Comparison of ENCODE assay signal across 9 mouse cellular contexts in genomic region chr14:102994662-102995561, GRCm38 (mm10). TPM values are rescaled to one million over a fixed set of nuclear protein-coding genes. Genes with fewer than 3 reads are reported as not detected.
DNase-seq lines count a peak whose midpoint lies in the region; ATAC-seq and TF ChIP-seq lines count a peak whose summit lies in the region.
"Had no signal": no experiment of that assay in that cellular context is flagged by ENCODE, and none has a peak within 500 bp of the region (broad histone marks: within the 10 kb centered on the region; RNA-seq: fewer than 3 reads in every experiment).

No protein-coding gene starts in this region.

- TF ChIP-seq RAD21 in CH12.LX (IDR thresholded peaks at IDR 0.05; ENCODE audit: low read depth, low read length): peak; percentile 96

- no peak overlapping the region for H3K4me3 ChIP-seq in CH12.LX (replicated peaks in 1 of 3; ENCODE audit: low read depth in 2 of 3, low read length in 2 of 3, poor library complexity in 1 of 3)
- no peak overlapping the region for H3K4me3 ChIP-seq in bone marrow, adult 2 months (replicated peaks; ENCODE audit: control insufficient read depth, low read depth, low read length)
- H3K4me3 ChIP-seq in heart, embryonic 16.5 days (ENCODE audit: low read length): no peak overlapping the region
- H3K4me3 ChIP-seq in liver, embryonic 14.5 days (ENCODE audit: insufficient read depth in 1 of 2, low read depth in 2 of 2, low read length in 2 of 2): no peak overlapping the region
- no peak overlapping the region for H3K4me3 ChIP-seq in neural tube, embryonic 14.5 days (ENCODE audit: low read depth, low read length)
- H3K4me3 ChIP-seq: erythroblast, embryonic 14.5 days had no signal

- no peak overlapping the region for H3K27ac ChIP-seq in CH12.LX (ENCODE audit: insufficient read depth, low read depth)
- no peak overlapping the region for H3K27ac ChIP-seq in bone marrow, adult 2 months (ENCODE audit: control insufficient read depth, insufficient read depth, low read depth, low read length, poor library complexity)
- H3K27ac ChIP-seq in heart, embryonic 16.5 days (ENCODE audit: low read length): no peak overlapping the region
- H3K27ac ChIP-seq in liver, embryonic 14.5 days: no peak overlapping the region
- H3K27ac ChIP-seq in neural tube, embryonic 14.5 days (ENCODE audit: low read depth, low read length): no peak overlapping the region

- dilution Hi-C loops in CH12.LX (cut with MboI; ENCODE audit: extremely low pct_ligation_motif_present, extremely low pct_unique_long_range_greater_than_20kb, low sequenced_read_pairs): loop anchor here (25.0 kb wide), 1 partner anchor 183 kb away; no protein-coding TSS in a partner anchor

- DNase-seq in CH12.LX (ENCODE audit: extremely low read depth): peak; percentile 75
- peak; percentile 88 for DNase-seq in kidney, postnatal 10 days
- DNase-seq in liver, embryonic 14.5 days (ENCODE audit: low read depth in 3 of 3, low spot score in 3 of 3): peak in 1 of 3 experiments; percentile 30
- peak; percentile 88 for DNase-seq in testis, postnatal 10 days (ENCODE audit: low spot score)

- peaks cover 0 to 5% of the 10 kb centered on the region in 2 experiments for H3K36me3 ChIP-seq in CH12.LX (replicated peaks in 1 of 2; ENCODE audit: control insufficient read depth in 1 of 2, insufficient read depth in 1 of 2, low read length in 1 of 2)
- no peaks in the 10 kb centered on the region for H3K36me3 ChIP-seq in heart, embryonic 16.5 days (ENCODE audit: control insufficient read depth, insufficient read depth)
- no peaks in the 10 kb centered on the region for H3K36me3 ChIP-seq in liver, embryonic 14.5 days (replicated peaks; ENCODE audit: control insufficient read depth, insufficient read depth, low read depth)
- H3K36me3 ChIP-seq in neural tube, embryonic 14.5 days (ENCODE audit: control insufficient read depth, insufficient read depth, low read length): no peaks in the 10 kb centered on the region

- peak; percentile 94 to 97 for TF ChIP-seq CTCF in CH12.LX (conservative IDR thresholded peaks at IDR 0.05 in 1 of 2, IDR thresholded peaks at IDR 0.05 in 1 of 2; ENCODE audit: low read depth in 2 of 2, low read length in 2 of 2)
- peak; percentile 45 for TF ChIP-seq CTCF in bone marrow, adult 2 months (IDR thresholded peaks at IDR 0.05; ENCODE audit: control insufficient read depth, insufficient read depth, low read length)
- peak; percentile 84 for TF ChIP-seq CTCF in liver, embryonic 14.5 days (IDR thresholded peaks at IDR 0.05; ENCODE audit: low read depth)

- no peaks in the 10 kb centered on the region for H3K9me3 ChIP-seq in CH12.LX (replicated peaks; ENCODE audit: low read length)
- no peaks in the 10 kb centered on the region for H3K9me3 ChIP-seq in heart, embryonic 16.5 days (replicated peaks; ENCODE audit: control insufficient read depth, low read length)
- H3K9me3 ChIP-seq in liver, embryonic 14.5 days (ENCODE audit: control insufficient read depth, low read length): no peaks in the 10 kb centered on the region
- no peaks in the 10 kb centered on the region for H3K9me3 ChIP-seq in neural tube, embryonic 14.5 days (ENCODE audit: control insufficient read depth, low read length)

- peak; percentile 83 for ATAC-seq in erythroblast, adult 5-6 weeks (replicated peaks; ENCODE audit: low FRiP score, poor library complexity, severe bottlenecking)
- peak; percentile 58; the same call in 1 of the 2 replicates for ATAC-seq in heart, embryonic 16.5 days (replicated peaks; ENCODE audit: extremely low read depth, insufficient read depth, low FRiP score)
- ATAC-seq in liver, embryonic 14.5 days (ENCODE audit: insufficient read depth): no peak
- peak; percentile 82 for ATAC-seq in neural tube, embryonic 14.5 days (ENCODE audit: low read depth)

- no peak overlapping the region for H3K9ac ChIP-seq in CH12.LX (ENCODE audit: insufficient read depth, low read depth)
- H3K9ac ChIP-seq in heart, embryonic 16.5 days (ENCODE audit: low read length): no peak overlapping the region
- H3K9ac ChIP-seq in liver, embryonic 14.5 days (replicated peaks): no peak overlapping the region
- H3K9ac ChIP-seq in neural tube, embryonic 14.5 days (replicated peaks; ENCODE audit: low read depth, low read length): no peak overlapping the region

- in situ Hi-C loops in CH12.LX (cut with MboI; ENCODE audit: low pct_ligation_motif_present, low pct_unique_long_range_greater_than_20kb, low sequenced_read_pairs): loop anchor here (25.0 kb wide), 1 partner anchor 483 kb away; no protein-coding TSS in a partner anchor

- no peak for TF ChIP-seq POLR2A in CH12.LX (IDR thresholded peaks at IDR 0.05; ENCODE audit: low read depth, low read length)
- no peak for TF ChIP-seq POLR2A in bone marrow, adult 2 months (IDR thresholded peaks at IDR 0.05; ENCODE audit: borderline replicate concordance, control insufficient read depth, low read depth, low read length)

- TF ChIP-seq EP300 in CH12.LX (IDR thresholded peaks at IDR 0.05; ENCODE audit: low read length): no peak
- TF ChIP-seq EP300 in liver, embryonic 14.5 days (IDR thresholded peaks at IDR 0.05; ENCODE audit: low read depth): no peak

- no peak overlapping the region for H3K4me2 ChIP-seq in CH12.LX (ENCODE audit: insufficient read depth, low read depth, poor library complexity, severe bottlenecking)
- no peak overlapping the region for H3K4me2 ChIP-seq in heart, embryonic 16.5 days (ENCODE audit: low read depth, low read length)
- H3K4me2 ChIP-seq in liver, embryonic 14.5 days (ENCODE audit: low read depth): no peak overlapping the region
- H3K4me2 ChIP-seq in neural tube, embryonic 14.5 days (ENCODE audit: low read depth, low read length): no peak overlapping the region

- WGBS in bone marrow, adult 2 months: 17% methylated on average over 6 of the region's 6 CpGs
- WGBS in heart, embryonic 16.5 days: 16% methylated on average over 6 of the region's 6 CpGs
- WGBS in liver, embryonic 14.5 days (ENCODE audit: insufficient replicate concordance): 15% methylated on average over 6 of the region's 6 CpGs
- WGBS in neural tube, embryonic 14.5 days: 20% methylated on average over 6 of the region's 6 CpGs

- no peaks in the 10 kb centered on the region; the same call in 1 of the 2 replicates for H3K79me2 ChIP-seq in CH12.LX (replicated peaks; ENCODE audit: control insufficient read depth, extremely low read depth, insufficient read depth, poor library complexity, severe bottlenecking)

- H3K4me1 ChIP-seq in CH12.LX (ENCODE audit: control insufficient read depth in 1 of 2, insufficient read depth in 2 of 2): no peaks in the 10 kb centered on the region
- no peaks in the 10 kb centered on the region for H3K4me1 ChIP-seq in bone marrow, adult 2 months (ENCODE audit: control insufficient read depth, insufficient read depth, low read length)
- no peaks in the 10 kb centered on the region for H3K4me1 ChIP-seq in heart, embryonic 16.5 days (ENCODE audit: control insufficient read depth, insufficient read depth, low read length)
- H3K4me1 ChIP-seq in liver, embryonic 14.5 days (replicated peaks; ENCODE audit: control insufficient read depth in 2 of 2, insufficient read depth in 2 of 2, low read length in 1 of 2): no peaks in the 10 kb centered on the region
- no peaks in the 10 kb centered on the region for H3K4me1 ChIP-seq in neural tube, embryonic 14.5 days (ENCODE audit: control insufficient read depth, insufficient read depth, low read length)

- no peaks in the 10 kb centered on the region for H3K27me3 ChIP-seq in CH12.LX (replicated peaks)
- no peaks in the 10 kb centered on the region for H3K27me3 ChIP-seq in heart, embryonic 16.5 days (ENCODE audit: control insufficient read depth, insufficient read depth, low read length)
- H3K27me3 ChIP-seq in liver, embryonic 14.5 days (ENCODE audit: control insufficient read depth, insufficient read depth, low read length): no peaks in the 10 kb centered on the region
- no peaks in the 10 kb centered on the region for H3K27me3 ChIP-seq in neural tube, embryonic 14.5 days (ENCODE audit: control insufficient read depth, insufficient read depth, low read length)

TF ChIP-seq in CH12.LX, 34 proteins besides CTCF, POLR2A, EP300 and RAD21 (continues in another document):
- peak; percentile 88 for TF ChIP-seq ZC3H11A (IDR thresholded peaks at IDR 0.05; ENCODE audit: low read depth, low read length)
- TF ChIP-seq JUND (conservative IDR thresholded peaks at IDR 0.05; ENCODE audit: low read depth, low read length): peak; percentile 52; the same call in 1 of the 2 replicates
- TF ChIP-seq ETS1 (conservative IDR thresholded peaks at IDR 0.05; ENCODE audit: low read depth, low read length): no peak
- TF ChIP-seq SMC3 (IDR thresholded peaks at IDR 0.05; ENCODE audit: low read depth, low read length): peak; percentile 94
- 0 out of 2 replicates have a peak, but pooled peaks have one; percentile 22 for TF ChIP-seq E2F4 (IDR thresholded peaks at IDR 0.05; ENCODE audit: insufficient replicate concordance, low read depth, low read length)

RNA-seq across cellular contexts. Expression of gene Kctd12, which starts 12.5 kb away (rescaled TPM):
- total RNA-seq in CH12.LX (2012; rRNA removed) (29.8 and 35.4 TPM in 2 replicates), CH12.LX (2014; rRNA removed) (21.8 and 23.5 TPM in 2 replicates)
- polyA plus RNA-seq in CH12.LX (2012; ENCODE audit: insufficient read length, low read depth): 17.5 and 21.4 TPM in 2 replicates
- 14.0 and 17.9 TPM in 2 replicates for polyA plus RNA-seq in bone marrow, adult 2 months (2011; ENCODE audit: insufficient read depth, insufficient read length, low replicate concordance, missing spikeins)
- 40.2 and 87.6 TPM in 2 replicates for total RNA-seq in erythroblast, adult 5-6 weeks (2015; ENCODE audit: low replicate concordance)
- 21.2 and 30.0 TPM in 2 replicates for total RNA-seq in erythroblast, adult 5-6 weeks (2017; ENCODE audit: low replicate concordance)
- polyA plus RNA-seq in heart, embryonic 16.5 days (2015; fragmentation: Nextera tagmentation; extraction: Ambion mirVana): 5.3 and 6.7 TPM in 2 replicates
- polyA plus RNA-seq in liver, embryonic 14.5 days (2012; rRNA removed): 2.9 and 3.5 TPM in 2 replicates
- polyA plus RNA-seq in liver, embryonic 14.5 days (2014; fragmentation: Nextera tagmentation; extraction: Ambion mirVana): 2.3 and 2.9 TPM in 2 replicates
- 21.2 and 24.5 TPM in 2 replicates for polyA plus RNA-seq in neural tube, embryonic 14.5 days (2014; fragmentation: Nextera tagmentation; extraction: Ambion mirVana)

RNA-seq across cellular contexts. Expression of gene Acod1, which starts 51.9 kb away (rescaled TPM):
- total RNA-seq in CH12.LX (2012; rRNA removed) (0.88 and 1.6 TPM in 2 replicates), CH12.LX (2014; rRNA removed) (0.16 and 0.24 TPM in 2 replicates)
- polyA plus RNA-seq in CH12.LX (2012; ENCODE audit: insufficient read length, low read depth): 0.09 TPM in 1 of 2 replicates, not detected in the other
- polyA plus RNA-seq in bone marrow, adult 2 months (2011; ENCODE audit: insufficient read depth, insufficient read length, low replicate concordance, missing spikeins): not detected in 2 replicates
- 2.7 TPM in 1 of 2 replicates, not detected in the other for total RNA-seq in erythroblast, adult 5-6 weeks (2015; ENCODE audit: low replicate concordance)
- total RNA-seq in erythroblast, adult 5-6 weeks (2017; ENCODE audit: low replicate concordance): 0.17 and 1.3 TPM in 2 replicates
- polyA plus RNA-seq in heart, embryonic 16.5 days (2015; fragmentation: Nextera tagmentation; extraction: Ambion mirVana): 0.07 TPM in 1 of 2 replicates, not detected in the other
- polyA plus RNA-seq in liver, embryonic 14.5 days (2012; rRNA removed): 0.03 and 0.08 TPM in 2 replicates
- 0.06 and 0.15 TPM in 2 replicates for polyA plus RNA-seq in liver, embryonic 14.5 days (2014; fragmentation: Nextera tagmentation; extraction: Ambion mirVana)
- not detected in 2 replicates for polyA plus RNA-seq in neural tube, embryonic 14.5 days (2014; fragmentation: Nextera tagmentation; extraction: Ambion mirVana)
- polyA plus RNA-seq: erythroblast, embryonic 14.5 days had no signal

Comparison
In these comparisons a context has a peak if more than half of its experiments do, and no peak if none do; other contexts are left out.
1. CTCF ChIP-seq: peak in every context shown above with its lines; median percentile 96 in CH12.LX; 84 in liver, embryonic 14.5 days; 45 in bone marrow, adult 2 months.